Mouse (Mus musculus) gastrocnemius, adult 8-10 months (tissue): Measurements from ENCODE around the gene Agbl4. TPM values are rescaled to one million over a fixed set of nuclear protein-coding genes. Genes with fewer than 3 reads are reported as not detected.
A peak's percentile ranks its signal among the peaks of the same experiment; 100 is the strongest.

ENCODE experiments used
- DNase-seq, 2 experiments: peaks; one replicate each; pipeline ENCODE4 v3.0.0; 2022; ENCODE audit warnings: low spot score in 2 of 2
- total RNA-seq, 4 experiments: library from RNA; stranded (reverse); gene quantifications; 2 replicates each; pipeline ENCODE4 v1.2.4; 2022

Gene Agbl4
- total RNA-seq, 4 experiments from 2014 or later: not detected

DNA sequence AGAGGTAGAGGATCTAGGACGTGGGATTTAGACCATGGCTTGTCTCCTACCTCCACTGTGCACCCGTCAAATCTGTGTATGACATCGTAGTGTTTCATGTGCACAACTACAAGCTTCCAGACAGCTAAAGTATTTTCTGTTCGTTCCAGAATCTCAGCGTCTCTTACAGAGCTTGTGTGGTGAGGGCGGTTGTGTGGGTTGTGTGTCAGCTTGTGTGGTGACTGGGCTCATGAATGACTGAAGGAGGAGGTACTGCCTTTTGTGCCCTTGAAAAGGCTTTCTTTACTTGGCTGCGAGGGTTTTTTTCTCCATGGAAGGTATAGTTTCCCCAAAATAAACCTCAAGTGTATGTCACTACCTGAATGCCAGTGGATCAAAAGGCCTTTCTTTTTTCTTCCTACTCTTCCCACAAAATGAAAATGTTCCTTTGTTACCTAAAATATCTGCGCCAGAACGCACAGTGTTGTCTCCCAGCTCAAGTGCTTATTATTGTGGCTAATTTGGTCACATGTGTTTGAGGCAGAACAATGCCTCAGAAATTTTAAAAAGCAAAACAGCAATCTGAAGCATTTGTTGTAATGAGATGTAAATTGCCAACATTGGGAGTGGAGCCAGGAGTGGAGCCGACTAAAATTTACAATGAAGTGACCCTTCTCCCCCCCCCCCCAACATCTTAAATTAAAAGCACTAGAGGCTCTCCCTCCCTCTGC is 1046.6 kb downstream of the Agbl4 start:
- DNase-seq: no peak

DNA sequence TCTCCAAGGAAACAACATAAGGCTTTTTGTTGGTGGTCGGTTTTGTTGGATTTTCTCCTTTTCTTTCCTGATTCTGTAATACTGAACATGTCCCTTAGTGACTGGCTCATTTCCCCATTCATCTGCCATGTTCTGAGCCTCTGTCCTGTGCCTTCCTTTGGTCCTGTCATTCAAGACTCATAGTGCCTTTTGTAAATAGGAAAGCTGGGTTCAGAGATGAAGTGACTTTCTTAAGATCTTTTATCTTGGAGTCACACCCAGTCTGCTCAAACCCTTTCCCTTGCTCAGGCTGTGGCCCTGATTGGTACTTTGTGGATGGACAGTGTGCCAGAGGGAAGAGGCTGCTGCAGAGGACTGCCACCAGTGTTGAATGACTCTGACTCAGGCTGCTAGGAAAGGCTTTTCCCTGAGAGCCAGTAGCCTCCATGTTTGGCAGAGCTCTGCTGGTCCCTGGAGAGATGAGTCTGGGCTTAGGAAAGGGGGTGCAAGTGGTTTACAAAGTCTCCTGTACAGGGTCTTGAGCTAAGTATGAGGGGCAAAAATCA is 1047.2 kb downstream of the Agbl4 start:
- DNase-seq: no peak

GRCm38 (mm10) chr4:111447918-111448317 is 1050.5 kb downstream of the Agbl4 start:
- DNase-seq: no peak

- no peak for DNase-seq
These were observed 1051.1 kb downstream of the Agbl4 start for GRCm38 (mm10) chr4:111448586-111448985.

DNA sequence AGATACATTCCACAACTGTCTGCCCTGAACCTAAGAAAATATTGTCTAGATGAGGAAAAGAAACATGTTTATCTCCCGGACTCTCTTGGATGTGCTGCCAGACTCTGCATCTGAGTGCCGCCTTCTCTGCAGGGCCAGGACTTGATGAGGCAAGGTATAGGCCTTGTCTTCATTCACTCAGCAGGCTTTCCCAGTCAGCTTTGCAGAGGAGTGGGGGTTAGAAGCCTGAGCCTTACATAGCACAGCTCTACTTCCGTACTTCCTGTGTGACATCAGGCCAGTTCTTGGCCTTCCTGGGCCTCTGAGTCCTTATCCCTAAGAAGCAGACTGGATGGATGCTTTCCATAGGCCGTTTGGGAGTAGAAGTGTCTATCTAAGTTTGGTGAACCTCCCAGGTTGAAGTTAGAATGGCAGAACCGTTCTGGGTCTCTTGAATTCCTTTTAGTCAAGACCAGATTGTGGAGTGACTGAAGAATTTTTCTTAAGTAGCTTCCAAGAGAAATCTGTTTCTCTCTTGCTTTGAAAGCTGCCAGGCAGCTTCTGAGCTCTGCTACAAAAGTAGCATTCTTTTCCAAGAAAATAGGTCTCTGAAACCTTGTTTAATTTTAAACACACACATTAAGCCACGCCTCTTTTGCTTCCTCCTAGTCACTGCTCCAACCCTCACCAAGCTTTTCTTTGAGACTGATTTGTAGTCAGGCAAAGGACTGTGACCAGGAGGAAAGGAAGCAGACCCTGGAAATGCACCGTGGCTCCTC is 1052.2 kb downstream of the Agbl4 start:
- no peak for DNase-seq

GRCm38 (mm10) chr4:111451283-111451918 is 1053.9 kb downstream of the Agbl4 start:
- DNase-seq: no peak

DNA sequence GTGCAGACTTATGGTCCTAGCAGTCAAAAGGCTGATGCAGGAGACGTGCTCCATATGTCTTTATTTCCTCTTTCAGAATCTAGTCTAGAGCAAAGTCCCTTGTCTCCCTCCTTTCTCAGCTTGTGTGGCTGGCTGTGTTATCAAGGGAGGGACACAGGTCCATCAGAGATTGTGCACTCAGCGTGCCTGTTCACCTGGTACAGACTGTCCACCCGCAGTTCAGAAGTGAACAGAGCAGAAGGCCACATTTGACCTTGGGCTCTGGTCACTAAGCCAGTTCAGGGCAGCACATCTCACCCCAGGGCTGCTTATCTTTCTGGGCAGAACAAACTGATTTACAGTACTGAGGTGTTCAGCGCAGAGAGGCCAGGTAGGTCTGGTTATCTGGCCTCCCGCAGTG is 1054.7 kb downstream of the Agbl4 start:
- no peak for DNase-seq

DNA sequence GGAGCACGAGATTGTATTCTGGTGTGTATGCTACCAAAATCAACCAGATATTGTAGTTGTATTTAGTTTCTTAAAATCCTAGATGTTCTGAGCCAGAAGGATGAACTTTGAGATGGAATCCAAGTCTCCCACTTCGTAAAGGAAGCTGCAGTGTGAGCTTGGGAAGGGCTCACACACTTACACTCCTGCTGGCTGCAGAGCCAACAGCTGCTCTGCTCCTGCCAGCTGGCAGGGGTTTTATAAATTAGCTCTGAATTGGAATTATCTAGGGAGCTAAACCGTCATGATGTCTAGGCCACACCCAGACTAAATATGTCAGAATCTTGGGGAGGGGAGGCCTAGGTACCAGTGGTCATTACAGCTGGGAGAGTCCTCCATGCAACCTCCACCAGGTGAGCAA is 1055.8 kb downstream of the Agbl4 start:
- no peak for DNase-seq

GRCm38 (mm10) chr4:111455621-111456020 is 1058.2 kb downstream of the Agbl4 start:
- no peak for DNase-seq

DNA sequence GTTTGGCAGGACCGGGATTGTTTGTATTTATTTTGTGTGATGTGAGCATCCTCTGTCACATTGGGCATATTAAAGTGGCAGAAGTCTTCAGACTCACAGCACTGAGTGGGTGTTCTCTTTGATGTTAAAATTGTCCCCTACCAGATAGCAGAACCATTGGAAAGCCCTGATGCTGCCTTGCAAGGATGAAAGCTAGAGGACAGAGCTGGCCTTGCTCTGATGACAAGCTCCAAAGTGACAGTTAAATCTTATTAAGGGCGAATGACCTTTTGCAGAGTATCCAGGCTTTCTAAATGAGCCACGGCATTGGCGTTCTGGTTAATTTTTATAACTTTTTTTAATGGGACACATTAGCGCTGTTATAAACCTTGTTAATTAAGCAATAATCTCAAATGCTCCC is 1060.1 kb downstream of the Agbl4 start:
- no peak for DNase-seq

GRCm38 (mm10) chr4:111467293-111467773 is 1069.9 kb downstream of the Agbl4 start:
- no peak for DNase-seq

DNA sequence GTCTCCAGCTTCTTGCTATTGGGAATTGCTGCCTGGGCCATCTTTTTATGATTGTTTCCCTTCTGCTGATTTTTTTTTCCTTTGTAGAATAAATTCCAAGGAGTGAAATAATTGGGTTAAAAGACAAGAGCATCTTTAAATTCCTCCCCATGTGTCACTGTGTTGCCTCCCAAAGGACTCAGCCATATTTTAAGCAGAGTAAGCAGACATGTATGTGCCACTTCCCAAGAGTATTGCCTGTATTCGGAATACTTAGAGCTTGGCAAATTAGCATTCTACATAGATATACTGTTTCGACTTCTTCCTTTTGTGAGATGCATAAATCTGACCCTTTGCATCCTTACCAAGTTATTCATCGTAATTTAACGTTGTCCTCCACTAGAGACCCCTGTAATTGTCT is 1070.3 kb downstream of the Agbl4 start:
- no peak for DNase-seq

- no peak for DNase-seq
These were observed 1072.4 kb downstream of the Agbl4 start for GRCm38 (mm10) chr4:111469847-111470246.

DNA sequence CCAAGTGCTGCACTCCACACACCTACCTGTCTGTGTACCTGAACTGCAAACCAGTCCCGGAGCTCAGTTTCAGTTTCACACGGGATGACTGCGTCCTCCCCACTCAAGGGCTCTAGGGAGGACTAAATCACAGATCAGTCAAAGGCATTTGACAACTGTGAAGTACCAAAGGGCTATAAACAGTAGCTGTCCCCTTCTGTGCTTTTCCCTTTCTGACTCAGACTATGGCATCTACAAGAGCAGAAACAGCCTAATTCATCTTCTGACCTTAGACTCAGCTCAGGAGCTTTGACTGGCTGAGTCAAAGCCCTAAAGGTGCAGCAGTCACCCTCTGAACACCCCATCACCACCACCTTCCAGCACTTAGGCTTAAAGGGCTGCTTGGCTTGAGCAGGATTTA is 1074.3 kb downstream of the Agbl4 start:
- DNase-seq: no peak

DNA sequence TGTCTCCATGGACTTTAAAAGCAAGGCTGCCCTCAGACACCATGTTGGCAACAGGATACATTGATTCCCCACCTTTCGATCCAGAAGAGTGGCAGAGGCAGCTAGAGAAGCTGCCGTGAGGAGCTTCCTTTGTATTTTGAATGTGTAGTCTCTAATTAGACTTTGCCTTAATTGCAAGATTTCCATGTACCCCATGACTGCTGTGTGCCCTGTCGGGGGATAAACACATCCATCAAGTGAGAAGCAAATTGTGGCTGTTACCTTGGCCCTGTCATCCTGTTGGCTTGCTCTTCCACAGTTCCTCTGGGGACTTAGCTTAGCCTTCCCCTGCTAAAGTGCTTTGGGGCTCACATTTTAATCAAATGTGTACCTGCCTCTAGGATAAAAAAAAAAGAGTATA is 1075.0 kb downstream of the Agbl4 start:
- no peak for DNase-seq

GRCm38 (mm10) chr4:111473014-111473413 is 1075.6 kb downstream of the Agbl4 start:
- DNase-seq: no peak

GRCm38 (mm10) chr4:111475374-111475971 is 1078.0 kb downstream of the Agbl4 start:
- no peak for DNase-seq

GRCm38 (mm10) chr4:111477507-111477906 is 1080.0 kb downstream of the Agbl4 start:
- no peak for DNase-seq

DNA sequence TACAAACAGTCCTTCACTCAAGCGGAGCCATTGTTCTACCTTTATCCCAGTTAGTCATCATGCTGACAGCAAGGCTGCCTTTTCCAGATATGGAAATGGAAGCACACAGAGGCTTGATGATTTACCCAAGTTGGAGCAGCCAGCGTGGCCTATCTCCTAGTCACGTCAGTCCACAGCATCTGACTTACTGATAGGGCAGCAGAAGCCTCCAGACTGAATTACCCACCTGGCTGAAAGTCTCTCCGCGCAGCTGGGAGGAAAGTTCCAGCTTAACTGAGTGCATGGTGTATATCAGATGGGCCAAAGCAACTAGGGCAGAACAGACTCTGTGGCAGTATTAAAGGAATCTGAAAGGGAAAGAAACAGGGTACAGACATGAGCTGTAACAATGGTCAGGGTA is 1086.0 kb downstream of the Agbl4 start:
- no peak for DNase-seq

DNA sequence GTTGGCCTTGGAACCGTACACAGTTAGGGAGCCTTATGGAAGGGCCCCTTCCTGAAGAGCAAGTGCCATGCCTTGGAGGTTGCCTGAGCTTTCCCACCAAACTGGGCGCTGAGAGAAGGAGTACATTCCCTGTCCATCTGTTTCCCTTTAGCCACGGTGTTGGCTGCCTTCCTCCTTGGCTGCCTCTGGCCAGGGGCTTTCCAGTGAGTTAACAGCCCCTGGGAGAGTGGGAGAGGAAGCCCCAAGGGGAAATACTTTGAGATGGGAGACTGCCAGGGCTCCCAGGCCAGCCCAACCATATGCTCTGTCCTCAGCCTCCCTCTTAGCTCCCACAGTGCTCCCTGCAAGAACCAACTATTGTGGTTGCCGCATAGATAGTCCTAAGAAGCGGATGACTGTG is 1087.7 kb downstream of the Agbl4 start:
- peak in 1 of 2 experiments; percentile 14 for DNase-seq

DNA sequence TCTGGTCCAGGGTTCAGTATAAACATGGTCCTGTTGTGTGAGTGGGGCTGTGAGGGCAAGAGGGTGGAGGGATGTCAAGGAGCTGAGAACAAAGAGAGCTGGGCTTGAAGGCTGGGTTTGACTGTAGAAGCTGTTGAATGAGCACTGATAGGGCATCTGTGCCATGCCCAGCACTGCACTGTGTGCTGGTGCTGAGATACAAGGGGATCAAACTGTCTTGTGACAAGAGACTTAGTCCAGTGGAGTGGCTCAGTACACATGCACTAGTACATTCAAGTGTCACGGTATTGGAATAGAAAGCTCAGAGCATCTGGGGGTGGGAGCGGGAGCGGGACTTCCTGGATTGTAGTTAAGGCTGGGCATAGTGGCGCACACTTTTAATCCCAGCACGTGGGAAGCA is 1088.7 kb downstream of the Agbl4 start:
- no peak for DNase-seq
